Mouse (Mus musculus) CH12.LX (cell line): ENCODE results near the gene Th.

ENCODE experiments used
- CTCF ChIP-seq, 2 experiments: IDR thresholded peaks in 1 of 2; conservative IDR thresholded peaks in 1 of 2; 2 replicates each; pipeline ENCODE4 v1.5.1; 2011 to 2012; ENCODE audit warnings: low read depth in 2 of 2, low read length in 2 of 2, improper control_type of control experiment in 1 of 2, inconsistent platforms in 1 of 2, mild to moderate bottlenecking in 1 of 2, moderate library complexity in 1 of 2
- EP300 ChIP-seq: IDR thresholded peaks from 2 replicates; pipeline ENCODE4 v1.6.1; 2011; ENCODE audit warnings: low read length, improper control_type of control experiment
- ETS1 ChIP-seq: conservative IDR thresholded peaks from 2 replicates; pipeline ENCODE4 v1.6.1; 2012; ENCODE audit warnings: low read depth, mild to moderate bottlenecking, inconsistent platforms, low read length, improper control_type of control experiment, moderate library complexity
- GABPA ChIP-seq: IDR thresholded peaks from 2 replicates; pipeline ENCODE4 v1.6.1; 2012; ENCODE audit warnings: low read depth, low read length, improper control_type of control experiment, inconsistent platforms; ENCODE audit not compliant: insufficient replicate concordance
- HCFC1 ChIP-seq: IDR thresholded peaks from 2 replicates; pipeline ENCODE4 v1.6.1; 2012; ENCODE audit warnings: low read depth, mild to moderate bottlenecking, inconsistent platforms, low read length, improper control_type of control experiment
- JUN ChIP-seq: IDR thresholded peaks from 2 replicates; pipeline ENCODE4 v1.6.1; 2011; ENCODE audit warnings: low read depth, mild to moderate bottlenecking, low read length, improper control_type of control experiment, moderate library complexity; ENCODE audit not compliant: insufficient read depth
- MAX ChIP-seq: IDR thresholded peaks from 2 replicates; pipeline ENCODE4 v1.6.1; 2011; ENCODE audit warnings: low read length, improper control_type of control experiment
- MEF2A ChIP-seq: IDR thresholded peaks from 2 replicates; pipeline ENCODE4 v1.6.1; 2014; ENCODE audit warnings: low read depth, mild to moderate bottlenecking, inconsistent platforms, low read length, improper control_type of control experiment, borderline replicate concordance
- MYC ChIP-seq: IDR thresholded peaks from 2 replicates; pipeline ENCODE4 v1.6.1; 2011; ENCODE audit warnings: low read depth, mild to moderate bottlenecking, improper control_type of control experiment, low read length
- POLR2A ChIP-seq: IDR thresholded peaks from 2 replicates; pipeline ENCODE4 v1.6.1; 2011; ENCODE audit warnings: low read depth, mild to moderate bottlenecking, improper control_type of control experiment, low read length
- POLR2AphosphoS2 ChIP-seq: IDR thresholded peaks from 2 replicates; pipeline ENCODE4 v1.6.1; 2011; ENCODE audit warnings: low read depth, low read length, improper control_type of control experiment
- USF2 ChIP-seq: conservative IDR thresholded peaks from 2 replicates; pipeline ENCODE4 v1.6.1; 2011; ENCODE audit warnings: low read depth, low read length, improper control_type of control experiment
- ZC3H11A ChIP-seq: IDR thresholded peaks from 2 replicates; pipeline ENCODE4 v1.6.1; 2012; ENCODE audit warnings: low read depth, mild to moderate bottlenecking, inconsistent platforms, low read length, improper control_type of control experiment

GRCm38 (mm10) chr7:142949568-142949967 lies 18.6 kb upstream of the Th start:
- no peak for TF ChIP-seq EP300
- no peak for TF ChIP-seq CTCF (conservative IDR thresholded peaks at IDR 0.05 in 1 of 2, IDR thresholded peaks at IDR 0.05 in 1 of 2; ENCODE audit: low read depth in 2 of 2, low read length in 2 of 2)
- TF ChIP-seq GABPA = no peak
- TF ChIP-seq POLR2A = no peak
- TF ChIP-seq USF2 = no peak
- no peak for TF ChIP-seq JUN
- no peak for TF ChIP-seq MYC
- no peak for TF ChIP-seq ZC3H11A
- TF ChIP-seq ETS1 = no peak
- no peak for TF ChIP-seq HCFC1
- no peak for TF ChIP-seq POLR2AphosphoS2
- TF ChIP-seq MEF2A = no peak
- no peak for TF ChIP-seq MAX
